Mouse (Mus musculus): Measurements from ENCODE around the gene Cbx7. TPM values are rescaled to one million over a fixed set of nuclear protein-coding genes. Genes with fewer than 3 reads are reported as not detected.
"Not testable (repeated sequence)": the region's sequence is repeated elsewhere in the genome, so short reads cannot be mapped to it uniquely, and the experiment has no call there.

Gene Cbx7
- total RNA-seq, 2 experiments from 2014 or later, result 27.1 to 29.5 TPM

GRCm38 (mm10) chr15:79906855-79907254 lies 64.1 kb downstream of the Cbx7 start:
- intact Hi-C loops (cut with DNase I), result no loop called here
- no peak for DNase-seq (ENCODE audit: low spot score in 2 of 2)

- intact Hi-C loops (cut with DNase I), result no loop called here
- no peak for DNase-seq (ENCODE audit: low spot score in 2 of 2)
Observed at GRCm38 (mm10) chr15:79905211-79905610, 65.7 kb downstream of the Cbx7 start.

GRCm38 (mm10) chr15:79904678-79905077 lies 66.2 kb downstream of the Cbx7 start:
- intact Hi-C loops (cut with DNase I); DNase-seq (ENCODE audit: low spot score in 2 of 2): not testable (repeated sequence)

GRCm38 (mm10) chr15:79903963-79904362 lies 67.0 kb downstream of the Cbx7 start:
- intact Hi-C loops (cut with DNase I), result no loop called here
- DNase-seq (ENCODE audit: low spot score in 2 of 2), result no peak

GRCm38 (mm10) chr15:79903081-79903480 lies 67.8 kb downstream of the Cbx7 start:
- DNase-seq (ENCODE audit: low spot score in 2 of 2); intact Hi-C loops (cut with DNase I): not testable (repeated sequence)

- intact Hi-C loops (cut with DNase I), result no loop called here
Observed at GRCm38 (mm10) chr15:79901399-79901798, 69.5 kb downstream of the Cbx7 start.

GRCm38 (mm10) chr15:79900751-79901150 lies 70.2 kb downstream of the Cbx7 start:
- intact Hi-C loops (cut with DNase I), result no loop called here

More at GRCm38 (mm10) chr15:79901399-79901798, 69.5 kb downstream of the Cbx7 start:
- DNase-seq (ENCODE audit: low spot score in 2 of 2), result no peak

GRCm38 (mm10) chr15:79899828-79900510 lies 71.0 kb downstream of the Cbx7 start:
- DNase-seq (ENCODE audit: low spot score in 2 of 2), result no peak

More at GRCm38 (mm10) chr15:79900751-79901150, 70.2 kb downstream of the Cbx7 start:
- no peak for DNase-seq (ENCODE audit: low spot score in 2 of 2)

GRCm38 (mm10) chr15:79898988-79899387 lies 71.9 kb downstream of the Cbx7 start:
- intact Hi-C loops (cut with DNase I), result no loop called here
- no peak for DNase-seq (ENCODE audit: low spot score in 2 of 2)

More at GRCm38 (mm10) chr15:79899828-79900510, 71.0 kb downstream of the Cbx7 start:
- intact Hi-C loops (cut with DNase I), result no loop called here

GRCm38 (mm10) chr15:79896080-79896725 lies 74.7 kb downstream of the Cbx7 start:
- DNase-seq (ENCODE audit: low spot score in 2 of 2), result no peak
- intact Hi-C loops (cut with DNase I), result no loop called here

- DNase-seq (ENCODE audit: low spot score in 2 of 2); intact Hi-C loops (cut with DNase I): not testable (repeated sequence)
Observed at GRCm38 (mm10) chr15:79895221-79896079, 75.5 kb downstream of the Cbx7 start.

- intact Hi-C loops (cut with DNase I), result no loop called here
Observed at GRCm38 (mm10) chr15:79894343-79894742, 76.6 kb downstream of the Cbx7 start.

GRCm38 (mm10) chr15:79893824-79894123 lies 77.1 kb downstream of the Cbx7 start:
- no peak for DNase-seq (ENCODE audit: low spot score in 2 of 2)
- intact Hi-C loops (cut with DNase I), result no loop called here

More at GRCm38 (mm10) chr15:79894343-79894742, 76.6 kb downstream of the Cbx7 start:
- DNase-seq (ENCODE audit: low spot score in 2 of 2), result no peak

GRCm38 (mm10) chr15:79892995-79893823 lies 77.7 kb downstream of the Cbx7 start:
- intact Hi-C loops (cut with DNase I), result no loop called here
- DNase-seq (ENCODE audit: low spot score in 2 of 2), result no peak

GRCm38 (mm10) chr15:79892213-79892541 lies 78.7 kb downstream of the Cbx7 start:
- peak in 1 of 2 experiments; percentile 15 for DNase-seq (ENCODE audit: low spot score in 2 of 2)
- intact Hi-C loops (cut with DNase I), result no loop called here

GRCm38 (mm10) chr15:79891436-79892212 lies 79.3 kb downstream of the Cbx7 start, which contains the start of gene Apobec3:
Gene Apobec3, plus strand, starts transcription at chr15:79891659.
- intact Hi-C loops (cut with DNase I), result no loop called here

GRCm38 (mm10) chr15:79884820-79885219 lies 86.1 kb downstream of the Cbx7 start:
- DNase-seq (ENCODE audit: low spot score in 2 of 2), result no peak
- intact Hi-C loops (cut with DNase I), result loop anchor here (5.0 kb wide), 1 partner anchor 133 kb away; no protein-coding TSS in a partner anchor

More at GRCm38 (mm10) chr15:79891436-79892212, 79.3 kb downstream of the Cbx7 start, which contains the start of gene Apobec3:
- peak in 1 of 2 experiments; percentile 35 for DNase-seq (ENCODE audit: low spot score in 2 of 2)

- peak; percentile 95 to 96 for DNase-seq (ENCODE audit: low spot score in 2 of 2)
- intact Hi-C loops (cut with DNase I), result loop anchor here (1.0 to 5.0 kb wide), 2 partner anchors 51 to 131 kb away; no protein-coding TSS in a partner anchor
Observed at GRCm38 (mm10) chr15:79883352-79883822, 87.5 kb downstream of the Cbx7 start.

All from left cerebral cortex, postnatal 25 days (tissue).